Mouse (Mus musculus): ENCODE measurements around the gene Atp2a1. TPM values are rescaled to one million over a fixed set of nuclear protein-coding genes. Genes with fewer than 3 reads are reported as not detected.

The Atp2a1 gene
- polyA plus RNA-seq, 1 experiment from 2014 or later: 0.39 TPM

DNA sequence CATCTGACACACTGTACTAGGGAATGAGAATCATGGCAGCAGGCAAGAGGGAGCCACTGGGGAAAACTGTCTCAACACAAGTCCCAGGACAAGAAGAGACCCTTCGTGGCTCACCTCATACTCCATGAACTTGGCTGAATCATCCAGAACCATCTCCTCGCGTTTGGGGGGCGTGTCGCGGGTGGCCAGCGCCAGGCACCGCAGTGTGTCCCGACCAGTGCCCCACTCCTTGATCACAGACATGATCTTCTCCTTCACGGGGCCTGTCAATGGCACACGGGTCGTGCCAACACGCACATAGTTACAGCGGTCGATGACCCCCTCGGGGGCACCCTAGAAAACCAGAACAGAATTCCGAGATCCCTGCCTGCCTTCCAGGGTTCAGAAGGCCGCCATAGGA is 12.9 kb downstream of the Atp2a1 start:
- Histone ChIP-seq H3K4me3 (ENCODE audit: low read depth, low read length) (no peak overlapping the region), H3K9me3 (replicated peaks; ENCODE audit: control insufficient read depth, low read length, poor library complexity, severe bottlenecking) (no peaks in the 10 kb centered on the region), H3K4me1 (ENCODE audit: control insufficient read depth, insufficient read depth, low read length) (no peaks in the 10 kb centered on the region), H3K9ac (ENCODE audit: low read depth, low read length) (no peak overlapping the region), H3K4me2 (ENCODE audit: low read length) (no peak overlapping the region), H3K27ac (ENCODE audit: low read length) (no peak overlapping the region), H3K36me3 (ENCODE audit: control insufficient read depth, insufficient read depth, low read length) (peaks cover 15% of the 10 kb centered on the region), H3K27me3 (ENCODE audit: control insufficient read depth, insufficient read depth, low read depth, low read length) (no peaks in the 10 kb centered on the region)
- ATAC-seq: no peak
- 93% methylated on average over 18 of the region's 18 CpGs for WGBS

- no peaks in the 10 kb centered on the region for H3K9me3 ChIP-seq (replicated peaks; ENCODE audit: control insufficient read depth, low read length, poor library complexity, severe bottlenecking)
- 91% methylated on average over 19 of the region's 19 CpGs for WGBS
- no peak for ATAC-seq
- H3K4me2 ChIP-seq (ENCODE audit: low read length): no peak overlapping the region
- no peak overlapping the region for H3K4me3 ChIP-seq (ENCODE audit: low read depth, low read length)
- no peaks in the 10 kb centered on the region for H3K27me3 ChIP-seq (ENCODE audit: control insufficient read depth, insufficient read depth, low read depth, low read length)
- no peak overlapping the region for H3K27ac ChIP-seq (ENCODE audit: low read length)
- no peaks in the 10 kb centered on the region for H3K4me1 ChIP-seq (ENCODE audit: control insufficient read depth, insufficient read depth, low read length)
- peaks cover 26% of the 10 kb centered on the region for H3K36me3 ChIP-seq (ENCODE audit: control insufficient read depth, insufficient read depth, low read length)
- no peak overlapping the region for H3K9ac ChIP-seq (ENCODE audit: low read depth, low read length)
Measured at GRCm38 (mm10) chr7:126448481-126448880, 14.4 kb downstream of the Atp2a1 start.

GRCm38 (mm10) chr7:126446217-126446616 is 16.7 kb downstream of the Atp2a1 start:
- 90% methylated on average over 21 of the region's 21 CpGs for WGBS
- no peak for ATAC-seq
- no peak overlapping the region for H3K9ac ChIP-seq (ENCODE audit: low read depth, low read length)
- H3K36me3 ChIP-seq (ENCODE audit: control insufficient read depth, insufficient read depth, low read length): peaks cover 28% of the 10 kb centered on the region
- no peaks in the 10 kb centered on the region for H3K27me3 ChIP-seq (ENCODE audit: control insufficient read depth, insufficient read depth, low read depth, low read length)
- H3K4me2 ChIP-seq (ENCODE audit: low read length): no peak overlapping the region
- H3K4me1 ChIP-seq (ENCODE audit: control insufficient read depth, insufficient read depth, low read length): no peaks in the 10 kb centered on the region
- no peaks in the 10 kb centered on the region for H3K9me3 ChIP-seq (replicated peaks; ENCODE audit: control insufficient read depth, low read length, poor library complexity, severe bottlenecking)
- H3K4me3 ChIP-seq (ENCODE audit: low read depth, low read length): no peak overlapping the region
- no peak overlapping the region for H3K27ac ChIP-seq (ENCODE audit: low read length)

DNA sequence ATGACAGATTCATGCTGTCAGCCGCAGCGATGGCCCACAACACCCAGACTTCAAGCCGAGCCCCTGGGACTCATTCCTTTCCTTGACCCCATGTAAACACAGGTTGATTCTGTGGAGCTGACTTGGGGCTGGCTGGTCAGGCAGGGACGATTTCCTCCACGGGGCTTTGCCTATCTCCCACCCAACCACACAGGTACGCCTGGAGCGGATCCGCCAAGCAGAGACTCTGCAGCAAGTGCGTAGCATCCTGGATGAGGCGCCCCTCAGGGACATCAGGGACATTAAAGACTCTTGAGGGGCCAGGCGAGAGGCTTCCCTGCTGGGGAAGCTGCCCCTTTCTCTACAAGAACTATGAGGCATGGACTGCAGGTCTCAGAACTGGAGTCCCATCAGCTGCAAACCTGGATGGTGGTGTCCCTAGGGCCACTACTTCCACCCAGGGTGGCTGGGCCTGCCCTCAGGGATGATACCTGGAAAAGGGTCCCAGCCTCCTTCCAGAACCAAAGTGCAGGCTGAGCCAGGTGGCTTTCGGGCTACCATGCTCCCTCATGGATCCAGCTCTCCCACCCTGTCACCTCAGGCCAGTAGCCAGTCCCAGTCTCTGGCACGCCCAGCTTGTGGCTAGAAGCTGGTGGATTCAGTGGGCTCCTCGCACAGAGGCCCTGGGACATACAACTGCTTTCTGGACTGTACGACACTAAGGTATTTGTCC is 17.6 kb downstream of the Atp2a1 start:
- Histone ChIP-seq H3K27me3 (ENCODE audit: control insufficient read depth, insufficient read depth, low read depth, low read length) (no peaks in the 10 kb centered on the region), H3K4me2 (ENCODE audit: low read length) (no peak overlapping the region), H3K36me3 (ENCODE audit: control insufficient read depth, insufficient read depth, low read length) (peaks cover 28% of the 10 kb centered on the region), H3K9ac (ENCODE audit: low read depth, low read length) (no peak overlapping the region), H3K4me1 (ENCODE audit: control insufficient read depth, insufficient read depth, low read length) (no peaks in the 10 kb centered on the region), H3K4me3 (ENCODE audit: low read depth, low read length) (no peak overlapping the region), H3K9me3 (replicated peaks; ENCODE audit: control insufficient read depth, low read length, poor library complexity, severe bottlenecking) (no peaks in the 10 kb centered on the region), H3K27ac (ENCODE audit: low read length) (no peak overlapping the region)
- no peak for ATAC-seq
- WGBS: 92% methylated on average over 15 of the region's 15 CpGs

DNA sequence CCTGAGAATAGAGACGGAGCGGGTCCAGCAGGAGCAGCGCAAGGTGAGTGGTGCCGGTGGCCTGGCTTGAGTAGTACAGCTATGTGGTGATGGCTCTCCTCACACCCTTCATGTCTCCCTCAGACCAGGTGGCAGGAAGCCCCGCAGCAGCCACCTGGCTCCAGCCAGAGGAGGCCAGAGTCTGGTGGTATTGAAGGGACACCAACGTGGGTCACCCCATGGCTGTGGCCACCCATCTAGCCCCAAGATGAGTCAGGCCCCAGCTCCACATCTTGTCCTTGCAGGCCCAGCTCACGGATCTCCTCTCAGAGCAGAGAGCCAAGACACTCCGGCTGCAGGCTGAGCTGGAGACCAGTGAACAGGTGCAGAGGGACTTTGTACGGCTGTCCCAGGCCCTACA is 18.4 kb downstream of the Atp2a1 start:
- no peak overlapping the region for H3K9ac ChIP-seq (ENCODE audit: low read depth, low read length)
- H3K4me2 ChIP-seq (ENCODE audit: low read length): no peak overlapping the region
- WGBS: 97% methylated on average over 9 of the region's 9 CpGs
- H3K27ac ChIP-seq (ENCODE audit: low read length): no peak overlapping the region
- H3K27me3 ChIP-seq (ENCODE audit: control insufficient read depth, insufficient read depth, low read depth, low read length): no peaks in the 10 kb centered on the region
- ATAC-seq: no peak
- no peaks in the 10 kb centered on the region for H3K9me3 ChIP-seq (replicated peaks; ENCODE audit: control insufficient read depth, low read length, poor library complexity, severe bottlenecking)
- peaks cover 28% of the 10 kb centered on the region for H3K36me3 ChIP-seq (ENCODE audit: control insufficient read depth, insufficient read depth, low read length)
- no peaks in the 10 kb centered on the region for H3K4me1 ChIP-seq (ENCODE audit: control insufficient read depth, insufficient read depth, low read length)
- no peak overlapping the region for H3K4me3 ChIP-seq (ENCODE audit: low read depth, low read length)

GRCm38 (mm10) chr7:126443997-126444396 is 18.9 kb downstream of the Atp2a1 start:
- H3K4me2 ChIP-seq (ENCODE audit: low read length): no peak overlapping the region
- no peak overlapping the region for H3K4me3 ChIP-seq (ENCODE audit: low read depth, low read length)
- H3K4me1 ChIP-seq (ENCODE audit: control insufficient read depth, insufficient read depth, low read length): no peaks in the 10 kb centered on the region
- H3K9me3 ChIP-seq (replicated peaks; ENCODE audit: control insufficient read depth, low read length, poor library complexity, severe bottlenecking): no peaks in the 10 kb centered on the region
- no peak overlapping the region for H3K9ac ChIP-seq (ENCODE audit: low read depth, low read length)
- no peak overlapping the region for H3K27ac ChIP-seq (ENCODE audit: low read length)
- peaks cover 28% of the 10 kb centered on the region for H3K36me3 ChIP-seq (ENCODE audit: control insufficient read depth, insufficient read depth, low read length)
- WGBS: 94% methylated on average over 10 of the region's 10 CpGs
- H3K27me3 ChIP-seq (ENCODE audit: control insufficient read depth, insufficient read depth, low read depth, low read length): no peaks in the 10 kb centered on the region
- ATAC-seq: no peak

GRCm38 (mm10) chr7:126440134-126440533 is 22.8 kb downstream of the Atp2a1 start:
- no peaks in the 10 kb centered on the region for H3K27me3 ChIP-seq (ENCODE audit: control insufficient read depth, insufficient read depth, low read depth, low read length)
- H3K36me3 ChIP-seq (ENCODE audit: control insufficient read depth, insufficient read depth, low read length): peaks cover 15% of the 10 kb centered on the region
- no peaks in the 10 kb centered on the region for H3K9me3 ChIP-seq (replicated peaks; ENCODE audit: control insufficient read depth, low read length, poor library complexity, severe bottlenecking)
- H3K4me2 ChIP-seq (ENCODE audit: low read length): no peak overlapping the region
- H3K4me3 ChIP-seq (ENCODE audit: low read depth, low read length): no peak overlapping the region
- no peak overlapping the region for H3K27ac ChIP-seq (ENCODE audit: low read length)
- no peak for ATAC-seq
- 80% methylated on average over 8 of the region's 9 CpGs for WGBS
- H3K4me1 ChIP-seq (ENCODE audit: control insufficient read depth, insufficient read depth, low read length): no peaks in the 10 kb centered on the region
- no peak overlapping the region for H3K9ac ChIP-seq (ENCODE audit: low read depth, low read length)

- peaks cover 2% of the 10 kb centered on the region; the same call in 1 of the 2 replicates for H3K36me3 ChIP-seq (ENCODE audit: control insufficient read depth, insufficient read depth, low read length)
- no peak for ATAC-seq
- H3K27me3 ChIP-seq (ENCODE audit: control insufficient read depth, insufficient read depth, low read depth, low read length): no peaks in the 10 kb centered on the region
- H3K27ac ChIP-seq (ENCODE audit: low read length): no peak overlapping the region
- no peaks in the 10 kb centered on the region for H3K9me3 ChIP-seq (replicated peaks; ENCODE audit: control insufficient read depth, low read length, poor library complexity, severe bottlenecking)
- H3K4me3 ChIP-seq (ENCODE audit: low read depth, low read length): no peak overlapping the region
- no peaks in the 10 kb centered on the region for H3K4me1 ChIP-seq (ENCODE audit: control insufficient read depth, insufficient read depth, low read length)
- no peak overlapping the region for H3K9ac ChIP-seq (ENCODE audit: low read depth, low read length)
- 17% methylated on average over 8 of the region's 8 CpGs for WGBS
- no peak overlapping the region for H3K4me2 ChIP-seq (ENCODE audit: low read length)
Measured at GRCm38 (mm10) chr7:126436851-126437250, 26.1 kb downstream of the Atp2a1 start.

DNA sequence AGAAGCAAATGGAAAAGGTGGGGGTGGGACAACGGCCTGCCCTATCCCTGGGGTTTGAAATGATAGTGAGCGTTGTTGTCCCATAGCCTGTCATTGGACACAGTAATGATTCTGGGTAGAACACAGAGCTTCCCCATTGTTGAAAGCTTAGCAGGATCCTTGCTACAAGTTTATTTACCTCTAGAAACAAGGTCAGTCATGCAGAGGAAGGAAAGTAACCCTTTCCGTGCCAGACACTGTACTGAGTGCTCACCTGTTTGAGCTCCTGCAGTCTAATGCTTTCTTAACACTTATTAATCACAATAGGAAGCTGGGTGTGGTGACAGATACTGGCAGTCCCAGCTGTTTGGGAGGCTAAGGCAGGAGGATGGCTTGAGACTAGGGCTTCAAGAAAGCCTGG is 27.1 kb downstream of the Atp2a1 start:
- H3K4me2 ChIP-seq (ENCODE audit: low read length): no peak overlapping the region
- no peak overlapping the region for H3K4me3 ChIP-seq (ENCODE audit: low read depth, low read length)
- peaks cover 2% of the 10 kb centered on the region; the same call in 1 of the 2 replicates for H3K36me3 ChIP-seq (ENCODE audit: control insufficient read depth, insufficient read depth, low read length)
- H3K4me1 ChIP-seq (ENCODE audit: control insufficient read depth, insufficient read depth, low read length): no peaks in the 10 kb centered on the region
- ATAC-seq: no peak
- H3K27ac ChIP-seq (ENCODE audit: low read length): no peak overlapping the region
- H3K9me3 ChIP-seq (replicated peaks; ENCODE audit: control insufficient read depth, low read length, poor library complexity, severe bottlenecking): no peaks in the 10 kb centered on the region
- no peak overlapping the region for H3K9ac ChIP-seq (ENCODE audit: low read depth, low read length)
- no peaks in the 10 kb centered on the region for H3K27me3 ChIP-seq (ENCODE audit: control insufficient read depth, insufficient read depth, low read depth, low read length)
- 84% methylated on average over 3 of the region's 3 CpGs for WGBS

Measured in midbrain, embryonic 16.5 days (tissue).